Mouse (Mus musculus): ENCODE data around the gene Fcmr.

The Fcmr gene

DNA sequence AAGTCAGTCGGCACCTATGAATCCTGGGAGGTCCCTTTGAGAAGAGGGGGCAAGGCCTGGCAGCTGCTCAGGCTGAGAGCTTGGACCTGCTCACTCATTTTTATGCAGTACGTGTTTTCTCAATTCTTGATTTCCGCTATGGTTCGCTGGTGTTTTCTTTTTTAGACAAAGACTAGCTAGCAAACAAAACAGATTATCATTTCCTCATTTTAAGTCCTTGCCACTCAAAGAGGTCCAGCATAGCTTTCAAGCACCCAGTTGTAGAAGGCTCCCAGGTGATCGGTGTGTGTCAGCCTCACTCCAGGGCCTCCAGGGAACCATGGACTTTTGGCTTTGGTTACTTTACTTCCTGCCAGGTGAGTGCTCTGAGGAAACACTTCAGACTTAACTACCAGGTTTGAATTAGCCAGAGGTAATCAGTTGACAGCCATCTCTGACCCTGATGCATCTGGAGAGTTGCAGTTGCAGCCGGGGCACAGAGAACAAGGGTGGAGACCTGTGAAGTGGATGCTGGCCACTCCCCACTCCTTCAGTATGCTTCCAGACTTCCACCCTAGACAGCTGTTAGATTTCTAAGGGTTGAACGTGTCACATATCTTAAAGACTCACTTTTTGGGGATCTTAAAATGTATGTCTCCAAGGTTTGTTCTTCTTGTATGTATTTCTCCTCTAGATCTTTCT, at the start of gene Fcmr:
Fcmr (plus strand) TSS at position 129 of the 681 bp plus-strand sequence.
- peak in 1 of 2 experiments; percentile 66 for DNase-seq (ENCODE audit: low spot score in 2 of 2)

DNA sequence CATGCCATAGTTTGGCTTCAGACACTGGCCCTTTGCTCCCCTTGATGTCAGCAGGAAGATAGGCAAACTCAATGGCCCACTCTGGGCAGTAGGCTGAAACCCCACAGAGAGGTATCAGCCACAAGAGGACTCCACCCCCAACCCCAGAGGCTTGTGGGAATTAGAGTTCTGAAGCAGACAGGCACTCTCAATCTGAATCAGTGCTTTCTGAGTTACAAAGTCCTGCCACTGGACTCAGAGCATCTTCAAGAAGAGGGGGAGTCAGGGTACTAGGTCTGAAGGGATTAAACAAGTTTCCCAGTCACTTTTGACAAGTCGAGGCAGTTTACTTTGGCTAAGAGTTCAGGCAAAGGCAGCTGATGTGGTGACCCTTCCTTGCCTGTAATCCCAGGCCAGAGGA, 45.7 kb upstream of the Fcmr start:
- no peak for DNase-seq (ENCODE audit: low spot score in 2 of 2)

DNA sequence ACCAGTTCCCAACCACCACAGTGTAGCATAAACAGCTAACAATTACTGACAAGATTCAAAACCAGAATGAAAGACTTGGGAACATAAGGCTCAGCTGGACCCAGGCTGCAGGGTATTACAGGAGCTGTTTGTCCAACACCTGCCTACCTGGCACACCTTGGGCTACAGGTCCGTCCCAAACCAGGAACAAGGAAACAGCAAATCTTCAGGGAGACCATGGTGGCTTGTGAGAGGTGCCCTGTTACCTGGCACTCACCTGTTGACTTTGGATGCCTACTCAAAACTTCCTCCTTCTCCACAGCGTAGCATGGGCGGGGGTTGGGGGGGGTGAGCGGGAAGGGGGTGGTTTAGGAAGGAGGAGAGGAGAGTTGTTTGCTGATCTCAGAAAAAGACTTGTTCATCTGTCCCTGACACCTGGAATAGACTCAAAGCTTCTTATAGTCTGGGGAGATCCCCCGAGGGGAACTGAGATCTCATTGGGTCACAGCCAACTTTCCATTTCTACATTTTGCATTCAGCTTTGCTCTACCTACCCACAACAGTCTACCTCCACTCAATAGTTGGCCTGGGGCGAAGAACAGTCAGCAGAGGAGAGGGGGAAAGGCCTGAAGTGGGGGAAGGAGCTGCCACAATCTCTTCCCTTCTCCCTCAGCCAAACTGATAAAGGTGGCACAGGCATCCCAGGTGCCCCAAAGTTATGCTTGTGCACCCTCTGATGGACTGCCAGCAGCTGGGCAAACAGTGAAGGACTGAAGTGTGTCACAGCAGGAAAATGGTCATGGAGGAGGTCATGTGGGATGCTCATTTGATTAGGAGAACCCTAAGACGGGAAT, 44.9 kb upstream of the Fcmr start:
- DNase-seq (ENCODE audit: low spot score in 2 of 2) = peak in 1 of 2 experiments; percentile 54

DNA sequence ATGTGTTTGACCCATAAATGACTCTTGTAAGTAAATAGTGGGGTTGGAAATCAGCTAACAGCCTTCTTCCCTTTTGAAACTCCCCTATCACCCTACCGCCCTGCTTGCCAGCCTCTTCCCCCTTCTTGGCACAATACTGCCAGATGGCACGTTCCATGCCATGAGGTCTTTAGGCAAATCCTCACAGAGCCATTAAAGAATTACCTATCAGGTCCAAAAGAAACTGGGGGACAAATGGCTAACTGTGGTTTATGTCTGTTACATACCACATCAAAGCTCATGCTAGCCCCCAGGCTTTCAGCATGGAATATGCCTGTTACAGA, 44.4 kb upstream of the Fcmr start:
- DNase-seq (ENCODE audit: low spot score in 2 of 2) = no peak

DNA sequence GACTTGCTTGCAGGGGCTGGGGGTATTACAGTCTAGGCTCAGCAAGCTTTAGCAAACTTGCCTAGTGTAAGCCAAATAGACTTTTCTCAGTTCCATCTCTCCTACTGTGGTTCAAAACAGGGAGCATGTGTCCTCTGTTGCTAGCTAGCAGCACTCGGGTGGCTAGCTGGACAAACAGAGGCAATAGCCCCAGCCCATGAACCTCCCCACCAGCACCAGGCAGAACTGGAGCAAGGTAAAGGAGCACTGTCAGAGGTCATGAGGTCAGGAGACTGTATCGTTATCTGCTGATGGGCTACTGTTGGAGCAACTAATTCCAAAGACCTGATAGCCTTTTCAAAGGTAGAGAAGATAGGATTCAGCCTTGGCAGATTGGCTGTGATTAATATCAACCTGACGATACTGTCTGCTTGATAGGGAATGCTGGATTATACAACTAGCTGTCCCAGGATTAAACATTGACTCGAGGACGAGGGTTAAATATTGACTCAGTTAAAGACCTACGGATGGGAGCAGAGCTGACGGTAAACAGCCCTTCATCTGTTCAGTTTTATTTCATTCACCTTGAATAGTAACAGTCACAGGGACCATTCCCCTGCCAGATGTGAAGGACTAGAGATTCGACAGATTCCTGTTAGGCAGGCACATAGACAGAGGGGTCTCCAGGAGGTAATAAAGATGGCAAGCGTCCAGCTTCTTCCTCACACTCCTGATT, 43.4 kb upstream of the Fcmr start:
- no peak for DNase-seq (ENCODE audit: low spot score in 2 of 2)

DNA sequence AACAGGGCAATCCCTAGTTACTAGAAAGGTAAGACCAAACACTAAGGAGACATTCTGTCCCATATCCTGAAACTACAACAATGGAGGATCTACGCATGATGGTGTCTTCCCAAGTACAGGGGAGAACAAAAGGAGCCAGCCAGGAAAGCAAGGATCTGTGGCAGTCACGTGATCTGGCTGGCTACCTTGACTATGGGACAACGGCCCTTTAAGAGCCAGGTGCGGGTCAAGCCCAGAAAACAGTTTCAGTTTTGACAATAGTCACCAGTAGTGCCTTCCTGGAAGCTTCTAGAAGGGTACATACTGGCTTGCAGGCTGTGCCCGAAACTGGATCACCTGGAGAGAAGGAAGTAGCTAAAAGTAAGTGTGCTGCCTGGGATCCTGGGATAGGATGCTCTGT, 39.0 kb upstream of the Fcmr start, which contains the start of gene Pigr:
Pigr (plus strand) TSS at position 237 of the 400 bp plus-strand sequence.
- no peak for DNase-seq (ENCODE audit: low spot score in 2 of 2)

DNA sequence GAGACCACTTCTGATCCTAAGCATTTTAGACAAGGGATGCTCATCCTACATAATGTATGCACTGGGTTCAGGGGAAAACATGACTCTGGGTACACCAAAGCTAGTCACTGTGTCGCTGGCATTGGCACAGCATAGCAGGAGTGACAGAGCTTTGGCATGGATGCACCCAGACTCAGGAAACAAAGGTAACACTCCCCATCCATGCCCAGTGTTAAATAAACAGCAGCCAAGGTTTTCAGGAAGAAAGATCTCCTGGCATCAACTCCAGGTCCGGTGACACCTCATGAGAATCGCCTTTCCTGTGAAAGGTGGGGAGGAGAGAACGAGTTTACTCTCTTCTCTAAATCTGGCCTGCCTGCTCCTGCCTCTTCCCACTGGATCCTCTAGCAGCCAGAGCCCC, 36.8 kb upstream of the Fcmr start:
- no peak for DNase-seq (ENCODE audit: low spot score in 2 of 2)

DNA sequence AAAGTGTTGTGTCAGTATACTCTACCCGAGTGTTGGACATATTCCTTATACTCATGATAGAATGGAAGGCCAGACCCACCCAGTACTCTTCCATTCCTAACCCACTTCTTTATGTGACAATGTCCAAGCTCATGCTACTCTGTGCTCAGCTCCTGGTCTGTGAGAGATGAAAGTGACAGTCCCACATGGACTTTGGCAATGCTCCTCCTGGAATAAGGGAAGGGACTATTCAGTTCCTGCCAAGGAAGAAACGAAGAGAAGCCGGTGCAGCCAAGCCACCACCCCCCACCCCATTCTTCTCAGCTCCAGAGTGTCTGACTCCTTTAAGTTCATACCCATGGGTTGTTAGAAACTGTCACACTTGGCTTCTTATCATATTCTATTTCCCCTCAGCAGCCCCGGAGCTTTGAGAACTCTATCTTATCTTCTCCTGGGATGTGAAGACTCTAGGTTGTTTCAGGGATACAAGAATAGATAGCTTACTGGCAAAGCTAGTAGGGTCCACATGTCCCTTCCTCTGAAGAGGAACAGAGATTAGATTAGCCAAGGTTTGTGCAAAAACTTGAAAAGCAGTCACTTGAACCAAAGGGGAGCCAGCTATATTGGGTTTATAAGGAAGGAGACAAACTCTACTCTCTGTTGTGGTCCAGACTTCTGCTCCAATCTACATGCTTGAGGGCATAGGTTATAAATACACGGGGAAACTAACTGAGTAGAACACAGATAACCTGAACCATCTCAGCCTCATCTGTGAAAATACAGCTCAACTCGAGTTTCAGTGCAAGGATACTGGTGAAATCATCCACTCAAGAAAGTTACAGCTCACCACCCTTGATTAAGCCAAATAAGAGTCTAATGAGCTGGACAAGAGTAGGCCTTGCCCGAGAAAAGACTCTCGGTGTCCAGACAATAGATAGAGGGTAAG, 35.3 kb upstream of the Fcmr start:
- DNase-seq (ENCODE audit: low spot score in 2 of 2) = no peak

DNA sequence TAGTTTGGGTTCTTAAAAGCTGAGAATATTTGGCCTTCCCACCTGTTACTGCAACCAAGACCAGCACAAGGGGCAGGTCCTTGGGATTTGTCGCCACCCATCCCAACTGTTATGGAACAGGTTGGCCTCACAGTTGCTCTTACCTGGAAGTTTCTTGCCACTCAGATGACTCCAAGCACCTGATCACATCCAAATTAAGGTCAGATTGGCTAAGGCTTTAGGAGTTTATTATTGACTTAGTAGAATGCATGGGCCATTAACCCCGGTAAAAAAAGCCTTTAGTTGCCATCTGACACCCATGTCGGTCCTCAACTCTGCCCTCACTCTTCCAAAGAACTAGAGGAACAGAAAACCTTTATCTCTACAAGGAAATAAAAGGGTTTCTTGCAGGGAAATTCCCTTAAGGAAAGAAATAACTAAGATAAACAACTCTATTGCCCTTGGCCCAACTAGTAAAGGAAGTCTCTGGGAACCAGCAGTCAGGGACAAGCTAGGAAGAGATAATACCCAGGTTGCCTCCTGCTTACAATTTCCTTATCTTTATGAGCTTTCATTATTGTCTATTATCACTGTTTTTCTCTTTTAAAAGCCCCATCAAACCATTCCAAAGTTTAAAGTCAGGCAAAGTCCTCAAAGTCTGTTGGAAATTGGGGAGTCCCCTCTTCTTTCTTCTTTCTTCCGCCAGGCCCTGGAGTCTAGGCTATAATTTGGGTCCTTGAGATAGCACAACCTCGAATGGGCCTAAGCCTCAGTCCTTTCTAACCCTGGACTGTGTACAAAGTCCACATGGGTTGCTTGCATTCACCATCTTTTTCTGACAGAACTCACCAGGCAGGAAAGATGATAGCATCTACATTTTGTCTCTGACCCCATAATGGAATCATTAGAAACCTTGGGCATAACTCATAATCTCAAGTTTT, 33.0 kb upstream of the Fcmr start:
- DNase-seq (ENCODE audit: low spot score in 2 of 2) = no peak

DNA sequence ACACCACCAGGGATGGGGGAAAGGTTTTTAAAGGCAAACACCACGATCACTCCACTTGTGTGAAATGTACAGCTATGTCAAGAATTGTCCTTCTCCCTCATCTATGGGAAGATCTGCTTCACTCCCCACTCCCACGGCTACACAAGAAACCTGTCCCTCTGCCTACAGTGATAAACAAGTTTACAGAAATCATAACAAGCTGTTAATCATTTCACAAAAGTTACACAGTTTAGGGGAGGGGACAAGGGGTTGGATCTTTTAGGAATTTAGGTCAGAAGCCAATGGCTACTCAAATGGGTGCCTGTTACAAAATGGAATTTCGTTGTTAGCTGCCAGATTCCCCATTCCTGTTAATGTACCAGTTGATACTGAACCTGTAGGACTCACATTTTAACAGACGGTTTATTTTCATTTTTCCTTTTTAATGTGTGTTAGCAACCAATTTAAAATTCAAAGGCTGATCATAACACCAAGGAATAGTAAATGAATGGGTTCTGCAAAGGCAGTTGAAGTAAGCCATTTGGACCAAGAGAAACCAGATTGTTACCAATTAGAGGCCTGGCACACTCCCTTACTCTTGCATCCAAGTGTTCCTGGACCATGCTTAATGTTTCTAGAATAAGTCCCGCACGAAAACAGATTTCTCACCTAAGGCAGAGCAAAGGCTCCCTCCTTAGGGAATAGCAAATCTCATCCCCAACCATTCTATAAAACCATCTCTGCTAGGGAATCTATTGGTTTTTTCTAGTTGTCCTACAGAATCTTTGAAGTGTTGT, 30.1 kb upstream of the Fcmr start:
- DNase-seq (ENCODE audit: low spot score in 2 of 2) = no peak

DNA sequence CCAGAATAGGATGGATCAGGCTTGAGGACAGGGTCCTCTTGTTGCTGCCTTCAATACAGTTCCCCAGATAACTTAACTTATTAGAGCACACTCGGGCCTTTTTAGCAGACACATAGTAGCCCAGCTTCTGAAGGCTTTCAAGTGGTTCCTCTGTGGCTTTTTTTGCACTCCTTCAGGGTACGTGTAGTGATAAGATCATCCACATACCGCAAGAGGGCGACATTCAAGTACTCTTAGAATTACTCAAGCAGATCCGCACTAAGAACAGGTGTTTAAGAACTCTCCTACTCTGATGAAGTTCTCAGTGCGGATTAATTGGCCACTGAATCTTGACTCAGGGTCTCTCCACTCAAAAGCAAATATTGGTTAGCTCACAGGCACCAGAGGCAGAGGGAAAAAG, 27.2 kb upstream of the Fcmr start:
- DNase-seq (ENCODE audit: low spot score in 2 of 2) = peak in 1 of 2 experiments; percentile 76

DNA sequence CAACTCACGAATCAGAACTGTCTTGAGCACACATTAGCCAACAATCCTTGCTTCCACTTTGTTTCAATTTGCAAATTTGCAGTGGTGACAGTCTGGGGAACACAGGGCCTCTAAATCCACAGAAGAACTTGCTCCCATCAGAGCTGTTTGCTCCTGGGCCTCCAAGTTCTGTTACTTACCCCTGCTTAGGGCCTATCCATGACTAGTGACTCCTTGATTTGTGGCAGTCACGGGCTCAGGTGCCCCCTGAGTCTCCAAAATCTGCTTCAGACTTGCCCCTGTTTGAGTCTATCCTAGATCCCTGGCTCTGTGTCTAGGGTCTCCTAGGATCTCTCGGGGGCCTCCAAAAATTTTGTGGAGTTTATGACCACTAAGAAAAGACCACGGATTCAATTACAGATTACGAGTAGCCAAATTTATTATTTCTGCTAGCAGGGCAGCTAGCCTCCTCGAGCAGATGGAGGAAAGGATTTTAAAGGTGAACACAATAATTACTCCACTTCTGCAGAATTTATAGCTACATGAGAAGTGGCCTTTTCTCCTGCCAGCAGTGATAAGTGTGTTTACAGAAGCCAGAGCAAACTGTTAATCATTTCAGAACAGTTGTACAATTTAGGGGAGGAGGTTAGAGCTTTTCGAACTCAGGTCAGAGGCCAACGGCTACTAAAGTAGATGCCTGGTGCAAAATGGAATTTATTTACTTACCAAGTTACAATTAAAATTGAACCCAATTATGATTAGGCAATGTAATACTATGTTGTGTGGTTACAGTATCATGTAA, 24.7 kb upstream of the Fcmr start:
- DNase-seq (ENCODE audit: low spot score in 2 of 2) = no peak

DNA sequence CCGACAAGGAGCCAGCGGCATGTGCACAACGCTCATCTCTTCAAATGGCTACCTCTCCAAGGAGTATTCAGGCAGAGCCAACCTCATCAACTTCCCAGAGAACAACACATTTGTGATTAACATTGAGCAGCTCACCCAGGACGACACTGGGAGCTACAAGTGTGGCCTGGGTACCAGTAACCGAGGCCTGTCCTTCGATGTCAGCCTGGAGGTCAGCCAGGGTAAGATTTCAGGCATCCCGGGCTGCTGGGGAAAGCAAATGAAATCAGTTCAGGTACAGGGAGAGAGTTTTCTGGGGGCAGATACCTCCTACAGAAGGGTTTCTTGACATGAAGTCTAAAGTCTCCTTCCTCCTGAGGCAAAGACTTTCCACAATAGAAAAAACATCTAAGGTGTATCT, 23.8 kb upstream of the Fcmr start:
- no peak for DNase-seq (ENCODE audit: low spot score in 2 of 2)

DNA sequence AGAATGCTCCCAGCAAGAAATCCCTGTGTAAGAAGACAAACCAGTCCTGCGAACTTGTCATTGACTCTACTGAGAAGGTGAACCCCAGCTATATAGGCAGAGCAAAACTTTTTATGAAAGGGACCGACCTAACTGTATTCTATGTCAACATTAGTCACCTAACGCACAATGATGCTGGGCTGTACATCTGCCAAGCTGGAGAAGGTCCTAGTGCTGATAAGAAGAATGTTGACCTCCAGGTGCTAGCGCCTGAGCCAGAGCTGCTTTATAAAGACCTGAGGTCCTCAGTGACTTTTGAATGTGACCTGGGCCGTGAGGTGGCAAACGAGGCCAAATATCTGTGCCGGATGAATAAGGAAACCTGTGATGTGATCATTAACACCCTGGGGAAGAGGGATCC, 21.0 kb upstream of the Fcmr start:
- no peak for DNase-seq (ENCODE audit: low spot score in 2 of 2)

DNA sequence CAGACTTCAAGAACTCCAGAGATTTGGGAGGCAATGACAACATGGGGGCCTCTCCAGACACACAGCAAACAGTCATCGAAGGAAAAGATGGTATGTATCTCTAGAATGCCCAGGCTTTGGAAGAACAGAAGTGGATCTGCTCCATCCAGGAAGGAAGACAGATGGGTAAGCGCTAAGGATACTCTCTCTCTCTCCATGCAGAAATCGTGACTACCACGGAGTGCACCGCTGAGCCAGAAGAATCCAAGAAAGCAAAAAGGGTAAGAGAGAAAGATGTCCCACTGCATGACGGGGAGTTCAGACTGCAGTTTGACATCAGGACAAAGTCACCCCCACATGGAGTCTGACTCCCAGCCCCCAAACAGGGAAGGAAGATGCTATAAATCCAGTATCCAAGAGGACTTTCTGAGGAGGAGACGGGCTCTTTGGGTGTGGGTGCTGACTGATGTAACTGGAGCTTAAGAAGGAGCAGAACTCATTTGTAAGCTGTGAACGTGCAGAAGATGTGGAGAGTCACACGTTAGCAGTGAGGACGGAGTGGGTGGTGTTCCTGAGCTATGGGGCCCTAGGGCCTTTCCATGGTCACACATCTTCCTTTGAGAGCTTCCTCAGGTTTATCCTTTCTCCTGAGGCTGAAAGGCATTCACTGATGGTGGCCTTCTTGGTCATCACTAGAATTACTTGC, 15.8 kb upstream of the Fcmr start:
- no peak for DNase-seq (ENCODE audit: low spot score in 2 of 2)

DNA sequence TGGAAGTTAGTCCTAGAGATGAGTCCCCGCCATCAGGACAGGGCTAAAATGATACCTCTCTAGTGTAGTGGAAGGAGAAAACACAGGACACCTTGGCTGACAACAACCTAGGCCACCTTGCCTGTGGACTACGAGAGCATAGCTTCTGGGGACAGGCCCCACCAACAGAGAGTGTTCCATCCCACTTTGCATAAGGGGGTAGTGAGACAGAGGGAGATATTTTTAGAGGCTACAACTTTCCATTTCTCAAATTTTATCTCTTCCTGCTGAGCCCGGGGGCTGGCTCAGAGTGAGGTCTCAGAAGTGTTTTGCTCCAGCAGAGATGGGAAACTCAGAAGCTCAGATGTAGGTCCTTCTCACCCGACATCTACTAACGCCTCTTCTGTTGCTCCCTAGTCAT, 15.1 kb upstream of the Fcmr start:
- peak in 1 of 2 experiments; percentile 54 for DNase-seq (ENCODE audit: low spot score in 2 of 2)

DNA sequence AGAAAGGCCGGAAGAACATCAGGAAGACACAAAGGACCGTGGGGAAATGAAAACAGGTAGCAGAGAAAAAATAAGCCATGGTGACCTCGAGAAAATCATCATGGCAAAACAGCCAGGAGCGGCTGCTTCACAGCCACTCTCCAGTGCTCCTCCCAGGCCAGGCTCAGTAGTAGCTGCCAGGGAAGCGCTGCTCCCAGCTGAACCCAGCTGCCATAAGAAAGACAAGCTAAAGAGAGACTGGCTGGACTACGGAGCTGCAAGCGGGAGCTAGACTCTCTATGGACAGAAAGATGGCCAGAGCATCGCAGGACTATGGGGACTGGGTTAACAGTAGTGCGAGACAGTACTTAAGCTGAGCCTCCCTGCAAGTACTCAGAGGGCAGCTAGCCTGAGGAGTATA, 10.7 kb upstream of the Fcmr start:
- DNase-seq (ENCODE audit: low spot score in 2 of 2) = no peak

DNA sequence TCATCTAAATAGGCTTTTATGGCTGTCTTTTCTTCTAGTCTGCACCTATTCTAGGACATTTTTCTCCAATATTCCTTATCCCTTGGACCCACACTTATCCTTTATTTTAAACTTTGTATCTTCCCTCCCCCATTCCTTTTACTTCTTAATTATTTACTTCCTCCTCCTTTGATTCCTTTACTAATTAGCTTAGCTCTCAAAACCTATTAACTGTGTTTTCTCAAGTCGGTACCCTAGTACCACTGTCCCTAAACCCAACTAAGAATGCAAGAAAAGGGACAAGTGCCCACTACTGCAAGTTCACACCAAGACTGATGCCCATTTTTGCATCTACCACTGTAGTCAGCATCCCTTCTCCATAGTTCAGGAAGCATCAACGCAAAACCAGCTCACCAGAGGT, 9.7 kb upstream of the Fcmr start:
- DNase-seq (ENCODE audit: low spot score in 2 of 2) = no peak

Data from natural killer cell, adult 2 months (primary cell).